Mouse (Mus musculus): ENCODE measurements around the gene Pabpc1l. TPM values are rescaled to one million over a fixed set of nuclear protein-coding genes. Genes with fewer than 3 reads are reported as not detected.

Pabpc1l gene
- polyA plus RNA-seq, 1 experiment from 2014 or later = 1.5 TPM

DNA sequence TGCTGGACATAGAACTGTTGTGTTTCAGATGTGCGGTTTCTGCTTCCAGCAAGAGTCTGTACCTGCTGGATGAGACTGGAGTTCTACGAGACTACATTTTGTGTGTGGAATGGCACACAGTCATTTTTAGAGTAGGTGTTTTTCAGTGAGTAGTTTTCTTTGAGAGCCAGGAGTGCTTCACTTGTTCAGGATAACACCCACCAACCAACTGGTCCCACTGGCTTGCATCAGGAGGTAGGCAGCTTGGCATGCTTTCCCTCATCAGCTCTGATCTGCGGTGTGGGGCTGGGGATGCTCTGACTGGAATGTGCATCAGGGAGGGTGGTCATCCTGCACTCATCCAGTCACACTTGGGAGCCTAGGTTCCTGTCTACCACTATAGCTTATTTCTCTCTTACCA lies 22.6 kb upstream of the Pabpc1l start:
- Histone ChIP-seq H3K36me3 (ENCODE audit: control insufficient read depth, insufficient read depth, low read length) (no peaks in the 10 kb centered on the region), H3K27me3 (ENCODE audit: control insufficient read depth, insufficient read depth, low read length) (no peaks in the 10 kb centered on the region), H3K27ac (ENCODE audit: low read depth, low read length) (no peak overlapping the region), H3K4me1 (ENCODE audit: control insufficient read depth, insufficient read depth, low read length) (no peaks in the 10 kb centered on the region), H3K9ac (ENCODE audit: low read length) (no peak overlapping the region), H3K4me2 (ENCODE audit: low read depth) (no peak overlapping the region), H3K4me3 (ENCODE audit: low read depth, low read length) (no peak overlapping the region), H3K9me3 (ENCODE audit: control insufficient read depth, low read length) (no peaks in the 10 kb centered on the region)
- ATAC-seq (ENCODE audit: insufficient read depth, low FRiP score, low TSS enrichment) = no peak
- DNase-seq (ENCODE audit: low spot score) = no peak
- WGBS = 96% methylated on average over 3 of the region's 3 CpGs

DNA sequence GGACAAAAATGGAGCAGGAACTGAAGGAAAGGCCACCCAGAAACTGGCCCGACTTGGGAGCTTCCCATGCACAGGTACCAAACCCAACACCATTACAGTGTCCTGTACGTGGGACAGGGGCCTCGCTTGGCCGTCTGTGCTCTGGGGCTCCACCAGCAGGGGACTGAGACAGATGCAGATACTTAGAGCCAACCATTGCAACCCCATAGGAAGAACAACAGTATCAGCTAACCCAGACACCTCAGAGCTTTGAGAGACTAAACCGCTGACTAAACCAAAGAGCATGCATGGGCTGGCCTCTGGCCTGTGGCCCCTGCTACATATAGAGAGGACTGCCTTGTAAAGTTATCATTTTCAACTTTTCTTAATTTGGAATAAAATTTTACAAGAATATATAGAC lies 20.7 kb upstream of the Pabpc1l start:
- Histone ChIP-seq H3K36me3 (ENCODE audit: control insufficient read depth, insufficient read depth, low read length) (no peaks in the 10 kb centered on the region), H3K9ac (ENCODE audit: low read length) (no peak overlapping the region), H3K27ac (ENCODE audit: low read depth, low read length) (no peak overlapping the region), H3K4me3 (ENCODE audit: low read depth, low read length) (no peak overlapping the region), H3K4me2 (ENCODE audit: low read depth) (no peak overlapping the region), H3K9me3 (ENCODE audit: control insufficient read depth, low read length) (no peaks in the 10 kb centered on the region), H3K27me3 (ENCODE audit: control insufficient read depth, insufficient read depth, low read length) (no peaks in the 10 kb centered on the region), H3K4me1 (ENCODE audit: control insufficient read depth, insufficient read depth, low read length) (no peaks in the 10 kb centered on the region)
- WGBS = 86% methylated on average over 5 of the region's 5 CpGs
- DNase-seq (ENCODE audit: low spot score) (no peak), ATAC-seq (ENCODE audit: insufficient read depth, low FRiP score, low TSS enrichment) (no peak)

DNA sequence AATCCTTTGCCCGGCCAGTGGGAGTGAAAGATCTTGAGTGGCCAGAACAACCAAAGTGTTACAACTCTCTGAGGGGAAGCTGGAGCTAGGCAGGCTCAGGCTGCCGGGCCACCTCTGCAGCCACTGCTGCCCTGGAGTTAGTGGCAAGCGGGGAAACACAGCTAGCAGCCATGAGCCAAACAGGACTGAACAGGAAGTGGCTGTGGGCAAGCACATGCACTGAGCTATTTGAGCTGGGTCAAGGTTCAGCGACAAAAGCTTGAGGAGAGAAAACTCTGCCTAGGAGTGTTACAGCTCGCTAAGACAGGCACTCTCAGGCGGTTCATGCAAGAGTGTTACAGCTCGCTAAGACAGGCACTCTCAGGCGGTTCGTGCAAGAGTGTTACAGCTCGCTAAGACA lies 18.3 kb upstream of the Pabpc1l start:
- Histone ChIP-seq H3K36me3 (ENCODE audit: control insufficient read depth, insufficient read depth, low read length) (0 out of 2 replicates have a peak, but pooled peaks cover 2% of the 10 kb centered on the region), H3K9ac (ENCODE audit: low read length) (no peak overlapping the region), H3K27ac (ENCODE audit: low read depth, low read length) (no peak overlapping the region), H3K4me3 (ENCODE audit: low read depth, low read length) (no peak overlapping the region), H3K4me2 (ENCODE audit: low read depth) (no peak overlapping the region), H3K27me3 (ENCODE audit: control insufficient read depth, insufficient read depth, low read length) (no peaks in the 10 kb centered on the region), H3K4me1 (ENCODE audit: control insufficient read depth, insufficient read depth, low read length) (no peaks in the 10 kb centered on the region), H3K9me3 (ENCODE audit: control insufficient read depth, low read length) (no peaks in the 10 kb centered on the region)
- 76% methylated on average over 10 of the region's 10 CpGs for WGBS
- DNase-seq (ENCODE audit: low spot score) (no peak), ATAC-seq (ENCODE audit: insufficient read depth, low FRiP score, low TSS enrichment) (no peak)

GRCm38 (mm10) chr2:164007547-164007946 lies 17.7 kb upstream of the Pabpc1l start:
- no peak for ATAC-seq (ENCODE audit: insufficient read depth, low FRiP score, low TSS enrichment)
- H3K9me3 ChIP-seq (ENCODE audit: control insufficient read depth, low read length) = no peaks in the 10 kb centered on the region
- H3K4me1 ChIP-seq (ENCODE audit: control insufficient read depth, insufficient read depth, low read length) = no peaks in the 10 kb centered on the region
- H3K4me3 ChIP-seq (ENCODE audit: low read depth, low read length) = no peak overlapping the region
- no peak overlapping the region for H3K9ac ChIP-seq (ENCODE audit: low read length)
- 89% methylated on average over 8 of the region's 8 CpGs for WGBS
- no peak overlapping the region for H3K4me2 ChIP-seq (ENCODE audit: low read depth)
- no peak for DNase-seq (ENCODE audit: low spot score)
- no peak overlapping the region for H3K27ac ChIP-seq (ENCODE audit: low read depth, low read length)
- peaks cover 3% of the 10 kb centered on the region; the same call in 1 of the 2 replicates for H3K36me3 ChIP-seq (ENCODE audit: control insufficient read depth, insufficient read depth, low read length)
- no peaks in the 10 kb centered on the region for H3K27me3 ChIP-seq (ENCODE audit: control insufficient read depth, insufficient read depth, low read length)

DNA sequence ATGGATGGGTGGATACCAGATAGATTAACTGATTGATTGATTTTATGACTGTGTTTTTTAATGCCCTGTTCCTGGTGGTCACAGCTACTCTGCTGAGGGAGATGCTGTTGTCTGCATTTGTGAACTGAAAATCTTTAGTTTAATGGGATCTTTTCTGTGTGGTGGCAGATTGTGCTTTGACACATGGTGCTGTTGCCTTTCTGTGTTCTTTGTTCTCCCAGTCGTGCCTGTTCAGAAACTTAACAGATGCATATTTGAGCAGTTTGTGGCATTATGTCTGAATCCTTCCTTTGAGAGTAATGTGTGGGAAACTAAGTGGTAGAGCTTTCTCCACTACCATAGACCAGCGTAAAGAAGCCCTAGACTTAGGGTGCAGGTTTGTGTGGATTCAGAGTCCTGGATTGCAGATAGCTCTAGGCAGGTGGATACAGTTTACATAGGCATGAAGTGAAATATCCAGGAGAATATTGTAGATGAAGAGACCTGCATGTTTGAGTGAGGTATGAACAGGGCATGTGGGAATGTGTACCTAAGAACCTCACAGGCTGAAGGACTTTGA lies 17.2 kb upstream of the Pabpc1l start:
- no peaks in the 10 kb centered on the region for H3K9me3 ChIP-seq (ENCODE audit: control insufficient read depth, low read length)
- 82% methylated on average over 2 of the region's 2 CpGs for WGBS
- H3K27ac ChIP-seq (ENCODE audit: low read depth, low read length) = no peak overlapping the region
- H3K4me3 ChIP-seq (ENCODE audit: low read depth, low read length) = no peak overlapping the region
- H3K9ac ChIP-seq (ENCODE audit: low read length) = no peak overlapping the region
- no peaks in the 10 kb centered on the region for H3K27me3 ChIP-seq (ENCODE audit: control insufficient read depth, insufficient read depth, low read length)
- H3K4me1 ChIP-seq (ENCODE audit: control insufficient read depth, insufficient read depth, low read length) = no peaks in the 10 kb centered on the region
- no peak for ATAC-seq (ENCODE audit: insufficient read depth, low FRiP score, low TSS enrichment)
- DNase-seq (ENCODE audit: low spot score) = no peak
- no peak overlapping the region for H3K4me2 ChIP-seq (ENCODE audit: low read depth)
- H3K36me3 ChIP-seq (ENCODE audit: control insufficient read depth, insufficient read depth, low read length) = peaks cover 5% of the 10 kb centered on the region; the same call in 1 of the 2 replicates

DNA sequence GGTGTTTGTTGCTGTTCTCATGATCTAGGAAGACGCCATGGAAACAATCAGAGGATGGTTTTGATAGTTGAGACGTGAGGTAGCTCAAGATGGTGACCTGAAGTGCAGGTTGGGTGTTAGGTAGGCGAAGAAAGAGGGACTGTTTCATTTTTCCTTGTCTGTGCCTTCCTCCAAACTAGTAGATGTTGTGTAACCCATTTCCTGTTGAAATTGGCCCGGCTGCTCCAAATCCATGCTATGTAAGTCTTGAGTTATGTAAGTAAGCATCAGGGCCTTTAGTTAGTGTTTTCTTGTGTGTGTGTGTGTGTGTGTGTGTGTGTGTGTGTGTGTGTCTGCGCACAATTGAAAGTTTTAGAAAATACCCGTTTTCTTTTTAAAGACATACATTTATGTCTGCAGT lies 16.0 kb upstream of the Pabpc1l start:
- WGBS = 91% methylated on average over 6 of the region's 6 CpGs
- ATAC-seq (ENCODE audit: insufficient read depth, low FRiP score, low TSS enrichment) = no peak

GRCm38 (mm10) chr2:164010496-164010895 lies 14.8 kb upstream of the Pabpc1l start:
- Histone ChIP-seq H3K4me1 (ENCODE audit: control insufficient read depth, insufficient read depth, low read length) (no peaks in the 10 kb centered on the region), H3K4me3 (ENCODE audit: low read depth, low read length) (no peak overlapping the region), H3K27ac (ENCODE audit: low read depth, low read length) (no peak overlapping the region), H3K36me3 (ENCODE audit: control insufficient read depth, insufficient read depth, low read length) (peaks cover 8% of the 10 kb centered on the region), H3K27me3 (ENCODE audit: control insufficient read depth, insufficient read depth, low read length) (no peaks in the 10 kb centered on the region), H3K9ac (ENCODE audit: low read length) (no peak overlapping the region), H3K9me3 (ENCODE audit: control insufficient read depth, low read length) (no peaks in the 10 kb centered on the region), H3K4me2 (ENCODE audit: low read depth) (no peak overlapping the region)
- whole genome bisulfite sequencing = 94% methylated on average over 5 of the region's 5 CpGs
- ATAC-seq (ENCODE audit: insufficient read depth, low FRiP score, low TSS enrichment) (no peak), DNase-seq (ENCODE audit: low spot score) (no peak)

More for the DNA sequence above, 16.0 kb upstream of the Pabpc1l start:
- DNase-seq (ENCODE audit: low spot score) = no peak
- H3K4me3 ChIP-seq (ENCODE audit: low read depth, low read length) = no peak overlapping the region
- no peaks in the 10 kb centered on the region for H3K27me3 ChIP-seq (ENCODE audit: control insufficient read depth, insufficient read depth, low read length)
- H3K4me1 ChIP-seq (ENCODE audit: control insufficient read depth, insufficient read depth, low read length) = no peaks in the 10 kb centered on the region
- no peak overlapping the region for H3K27ac ChIP-seq (ENCODE audit: low read depth, low read length)
- H3K9ac ChIP-seq (ENCODE audit: low read length) = no peak overlapping the region
- H3K9me3 ChIP-seq (ENCODE audit: control insufficient read depth, low read length) = no peaks in the 10 kb centered on the region
- H3K4me2 ChIP-seq (ENCODE audit: low read depth) = no peak overlapping the region
- H3K36me3 ChIP-seq (ENCODE audit: control insufficient read depth, insufficient read depth, low read length) = peaks cover 5% of the 10 kb centered on the region; the same call in 1 of the 2 replicates

GRCm38 (mm10) chr2:164010944-164011343 lies 14.3 kb upstream of the Pabpc1l start:
- WGBS = 94% methylated on average over 3 of the region's 3 CpGs
- Histone ChIP-seq H3K27ac (ENCODE audit: low read depth, low read length) (no peak overlapping the region), H3K4me3 (ENCODE audit: low read depth, low read length) (no peak overlapping the region), H3K27me3 (ENCODE audit: control insufficient read depth, insufficient read depth, low read length) (no peaks in the 10 kb centered on the region), H3K9me3 (ENCODE audit: control insufficient read depth, low read length) (no peaks in the 10 kb centered on the region), H3K4me2 (ENCODE audit: low read depth) (no peak overlapping the region), H3K4me1 (ENCODE audit: control insufficient read depth, insufficient read depth, low read length) (no peaks in the 10 kb centered on the region), H3K9ac (ENCODE audit: low read length) (no peak overlapping the region), H3K36me3 (ENCODE audit: control insufficient read depth, insufficient read depth, low read length) (peaks cover 11% of the 10 kb centered on the region)
- DNase-seq (ENCODE audit: low spot score) (no peak), ATAC-seq (ENCODE audit: insufficient read depth, low FRiP score, low TSS enrichment) (no peak)

DNA sequence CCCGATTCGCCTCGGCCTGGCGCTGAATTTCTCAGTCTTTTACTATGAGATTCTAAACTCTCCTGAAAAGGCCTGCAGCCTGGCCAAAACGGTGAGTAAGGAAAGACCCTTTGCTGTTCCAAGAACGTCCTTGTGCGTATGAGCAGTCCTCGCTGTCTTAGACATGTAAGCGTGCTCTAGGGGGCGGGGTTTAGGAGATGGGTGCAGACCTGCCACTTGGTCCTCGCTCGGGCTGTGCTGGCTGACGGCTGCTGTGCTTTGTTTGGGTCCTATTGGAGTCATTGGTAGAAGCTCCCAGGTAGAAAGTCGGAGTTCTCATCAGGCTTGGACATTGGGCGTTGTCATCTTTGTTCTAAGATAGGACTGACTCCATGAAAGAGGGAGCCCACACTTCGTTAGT lies 9.9 kb upstream of the Pabpc1l start:
- Histone ChIP-seq H3K27ac (ENCODE audit: low read depth, low read length) (no peak overlapping the region), H3K4me1 (ENCODE audit: control insufficient read depth, insufficient read depth, low read length) (no peaks in the 10 kb centered on the region), H3K9me3 (ENCODE audit: control insufficient read depth, low read length) (no peaks in the 10 kb centered on the region), H3K27me3 (ENCODE audit: control insufficient read depth, insufficient read depth, low read length) (no peaks in the 10 kb centered on the region), H3K4me3 (ENCODE audit: low read depth, low read length) (no peak overlapping the region), H3K9ac (ENCODE audit: low read length) (no peak overlapping the region), H3K4me2 (ENCODE audit: low read depth) (no peak overlapping the region), H3K36me3 (ENCODE audit: control insufficient read depth, insufficient read depth, low read length) (peaks cover 20% of the 10 kb centered on the region)
- ATAC-seq (ENCODE audit: insufficient read depth, low FRiP score, low TSS enrichment) (no peak), DNase-seq (ENCODE audit: low spot score) (no peak)
- WGBS = 94% methylated on average over 16 of the region's 16 CpGs
